Mouse (Mus musculus) mouse embryonic stem cell (cell line): ENCODE data around the gene Llph.
"Not testable (repeated sequence)": the region's sequence is repeated elsewhere in the genome, so short reads cannot be mapped to it uniquely, and the experiment has no call there.

Experiments used
- in situ Hi-C, 2 experiments: fragments of 300-500 bp; cut with MboI; formaldehyde crosslinking; loops; 1 replicate in 1 of 2; 3 replicates in 1 of 2; pipeline ENCODE4 v1.14.3; 2019 to 2020; ENCODE audit warnings: low sequenced_read_pairs in 2 of 2, low pct_unique_long_range_greater_than_20kb in 1 of 2, mixed read lengths in 1 of 2; ENCODE audit not compliant: unreplicated experiment in 1 of 2

The Llph gene

DNA sequence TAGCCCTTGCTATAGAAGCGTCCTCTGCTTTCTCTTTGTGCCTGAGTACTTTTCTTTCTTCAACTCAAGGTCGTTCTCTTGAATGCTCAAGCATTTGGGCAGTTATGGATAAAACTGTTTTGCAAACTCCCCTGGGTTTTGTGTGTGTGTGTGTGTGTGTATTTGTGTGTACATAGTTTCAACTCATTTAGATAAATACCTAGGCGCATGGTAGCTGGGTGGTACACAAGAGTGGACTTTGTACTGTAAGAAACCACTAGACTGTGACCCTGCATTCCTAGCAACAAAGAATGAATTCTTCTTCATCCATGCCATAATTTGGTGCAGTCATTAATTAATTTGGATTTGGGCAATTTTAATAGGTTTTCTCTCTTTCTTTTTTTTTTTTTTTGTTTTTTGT, 16.8 kb upstream of the Llph start:
- in situ Hi-C loops: no loop called here

DNA sequence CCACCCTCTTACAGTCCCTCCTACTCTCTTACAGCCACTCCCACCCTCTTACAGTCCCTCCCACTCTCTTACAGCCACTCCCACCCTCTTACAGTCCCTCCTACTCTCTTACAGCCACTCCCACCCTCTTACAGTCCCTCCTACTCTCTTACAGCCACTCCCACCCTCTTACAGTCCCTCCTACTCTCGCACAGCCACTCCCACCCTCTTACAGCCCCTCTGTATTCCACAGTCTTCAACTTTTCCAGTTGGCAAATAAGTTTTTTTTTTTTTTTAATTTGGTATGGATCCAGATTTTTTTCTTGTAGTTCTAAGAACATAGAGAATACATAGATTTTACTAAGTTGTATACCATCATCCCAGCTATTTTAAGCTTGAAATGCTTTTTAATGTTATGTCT, 9.8 kb upstream of the Llph start:
- in situ Hi-C loops: not testable (repeated sequence)

GRCm38 (mm10) chr10:120218996-120219395, 7.9 kb upstream of the Llph start:
- in situ Hi-C loops: no loop called here

GRCm38 (mm10) chr10:120219578-120220359, 7.1 kb upstream of the Llph start:
- in situ Hi-C loops: no loop called here

GRCm38 (mm10) chr10:120220776-120221175, 6.1 kb upstream of the Llph start:
- in situ Hi-C loops: no loop called here

GRCm38 (mm10) chr10:120231718-120232117, 4.8 kb downstream of the Llph start:
- in situ Hi-C loops: loop anchor here (25.0 kb wide), 1 partner anchor 631 kb away; no protein-coding TSS in a partner anchor

GRCm38 (mm10) chr10:120233655-120234367, 6.9 kb downstream of the Llph start:
- in situ Hi-C loops: loop anchor here (25.0 kb wide), 1 partner anchor 628 kb away; no protein-coding TSS in a partner anchor

- in situ Hi-C loops: loop anchor here (25.0 kb wide), 1 partner anchor 625 kb away; no protein-coding TSS in a partner anchor
Observed at GRCm38 (mm10) chr10:120236855-120237254, 10.0 kb downstream of the Llph start.

- in situ Hi-C loops: loop anchor here (25.0 kb wide), 1 partner anchor 624 kb away; no protein-coding TSS in a partner anchor
Observed at GRCm38 (mm10) chr10:120238241-120238640, 11.4 kb downstream of the Llph start.

DNA sequence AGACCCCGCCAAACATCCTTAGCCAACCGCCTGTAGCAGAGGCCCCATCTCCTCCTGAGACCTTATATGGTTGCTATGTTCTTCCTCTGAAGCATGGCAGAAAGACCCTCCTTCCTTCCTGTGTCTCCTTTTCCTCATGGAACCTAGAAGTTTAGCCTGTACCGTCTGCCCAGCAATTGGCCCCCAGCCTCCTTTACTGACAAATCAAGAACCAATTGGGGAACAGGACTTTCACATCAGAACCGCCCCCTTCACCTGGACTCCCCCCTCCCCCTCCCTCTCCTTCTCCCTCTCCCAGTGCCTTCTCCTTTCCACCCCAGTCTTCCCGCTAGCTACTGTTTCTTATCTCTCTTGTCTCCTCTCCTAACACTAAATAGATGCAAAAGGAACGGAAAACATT, 12.6 kb downstream of the Llph start:
- in situ Hi-C loops: loop anchor here (25.0 kb wide), 1 partner anchor 623 kb away; no protein-coding TSS in a partner anchor

DNA sequence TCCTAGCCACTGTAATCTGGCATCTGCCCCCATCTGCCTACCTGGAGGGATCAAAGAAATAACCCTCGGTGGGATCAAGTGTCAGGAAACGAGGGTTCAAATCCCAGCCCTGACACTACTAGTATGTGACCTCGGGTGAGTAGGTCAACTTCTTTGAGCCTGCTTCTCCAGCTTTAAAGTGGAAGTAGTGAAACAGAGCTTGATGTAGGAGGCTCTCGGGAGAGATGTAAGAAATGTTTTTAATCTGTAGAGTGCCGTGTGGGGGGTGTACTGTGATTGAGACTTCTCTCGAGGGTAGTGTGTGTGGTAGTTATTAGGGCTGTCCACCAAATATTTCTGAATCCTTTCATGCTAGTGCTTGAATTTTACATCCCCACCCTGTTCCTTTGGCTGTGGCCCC, 15.6 kb downstream of the Llph start:
- in situ Hi-C loops: loop anchor here (25.0 kb wide), 1 partner anchor 620 kb away; no protein-coding TSS in a partner anchor

DNA sequence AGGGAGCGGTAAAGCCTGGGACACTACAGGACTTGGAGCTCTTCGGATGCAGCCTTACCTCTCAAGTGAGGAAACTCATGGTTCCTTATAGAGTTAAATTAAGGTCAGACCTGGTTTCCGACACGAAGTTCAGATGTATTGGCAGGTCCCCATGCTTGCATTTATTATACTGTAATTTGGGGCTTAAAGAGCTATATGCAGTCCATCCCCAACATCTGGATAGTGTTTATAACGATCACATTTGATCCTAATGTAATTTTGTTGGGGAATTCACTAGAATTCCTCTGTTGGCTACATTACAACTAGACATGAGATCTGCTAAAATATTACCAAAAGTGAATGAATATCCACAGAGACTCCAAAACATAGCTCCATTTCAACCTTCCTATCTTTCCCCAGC, 18.8 kb downstream of the Llph start:
- in situ Hi-C loops: loop anchor here (25.0 kb wide), 1 partner anchor 617 kb away; no protein-coding TSS in a partner anchor

- in situ Hi-C loops: loop anchor here (25.0 kb wide), 1 partner anchor 615 kb away; no protein-coding TSS in a partner anchor
Observed at GRCm38 (mm10) chr10:120246994-120247750, 20.3 kb downstream of the Llph start.

- in situ Hi-C loops: no loop called here
Observed at GRCm38 (mm10) chr10:120250911-120251683, 24.2 kb downstream of the Llph start.

GRCm38 (mm10) chr10:120251791-120252190, 24.9 kb downstream of the Llph start:
- in situ Hi-C loops: no loop called here

GRCm38 (mm10) chr10:120252800-120253199, 25.9 kb downstream of the Llph start:
- in situ Hi-C loops: no loop called here

- in situ Hi-C loops: no loop called here
Observed at GRCm38 (mm10) chr10:120257231-120257630, 30.4 kb downstream of the Llph start.

DNA sequence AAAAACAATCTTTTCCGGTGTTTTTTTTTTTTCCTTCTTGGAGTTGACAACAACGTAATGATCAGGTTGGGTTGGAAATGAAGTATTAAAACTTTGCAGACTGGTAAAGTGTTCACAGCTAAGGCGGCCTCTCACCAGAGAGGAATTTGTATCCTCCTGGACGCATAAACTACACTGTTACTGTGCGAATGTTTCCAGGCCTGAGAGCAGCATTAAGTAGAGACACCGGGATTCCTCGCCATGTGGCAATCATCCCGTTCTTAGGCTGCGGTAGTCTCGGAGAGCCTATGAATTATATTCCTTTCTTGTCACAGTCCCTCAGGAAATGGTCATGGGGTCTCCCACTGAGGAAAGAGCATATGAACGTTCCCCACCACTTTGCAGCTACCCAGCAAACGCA, 40.9 kb downstream of the Llph start:
- in situ Hi-C loops: no loop called here
